Mouse (Mus musculus) midbrain, postnatal 0 days (tissue): ENCODE measurements around the gene Hal. TPM values are rescaled to one million over a fixed set of nuclear protein-coding genes. Genes with fewer than 3 reads are reported as not detected.

ENCODE experiments used
- ATAC-seq: fragments of 200-750 bp; cut with Nextera tagmentation; 2 replicates; pipeline ENCODE4 v1.8.0; 2017; ENCODE audit warnings: moderate number of reproducible peaks, mild to moderate bottlenecking, moderate TSS enrichment, moderate library complexity; ENCODE audit not compliant: low FRiP score
- DNase-seq: peaks from one replicate; pipeline ENCODE4 v3.0.0-alpha.2; 2015; ENCODE audit warnings: low spot score
- H3K27ac ChIP-seq: fragments of 300-500 bp; sonication (generic); 2 replicates; pipeline ENCODE4 v1.5.1; 2014; ENCODE audit warnings: low read depth, mild to moderate bottlenecking, low read length, mixed read lengths
- H3K27me3 ChIP-seq: fragments of 300-500 bp; sonication (generic); 2 replicates; pipeline ENCODE4 v1.6.1; 2014; ENCODE audit warnings: low read length, control low read depth, mixed read lengths; ENCODE audit not compliant: insufficient read depth
- H3K36me3 ChIP-seq: fragments of 300-500 bp; sonication (generic); 2 replicates; pipeline ENCODE4 v1.6.1; 2014; ENCODE audit warnings: low read length, control low read depth, mixed read lengths; ENCODE audit not compliant: insufficient read depth
- H3K4me1 ChIP-seq: fragments of 300-500 bp; sonication (generic); 2 replicates; pipeline ENCODE4 v1.6.1; 2014; ENCODE audit warnings: mild to moderate bottlenecking, control low read depth, antibody characterized with exemption, low read length, mixed read lengths; ENCODE audit not compliant: insufficient read depth
- H3K4me2 ChIP-seq: fragments of 300-500 bp; sonication (generic); 2 replicates; pipeline ENCODE4 v1.6.1; 2014; ENCODE audit warnings: low read depth, mild to moderate bottlenecking, low read length, mixed read lengths; ENCODE audit not compliant: poor library complexity, severe bottlenecking
- H3K4me3 ChIP-seq: fragments of 300-500 bp; sonication (generic); 2 replicates; pipeline ENCODE4 v1.5.1; 2014; ENCODE audit warnings: low read depth, mild to moderate bottlenecking, low read length, moderate library complexity
- H3K9ac ChIP-seq: fragments of 300-500 bp; sonication (generic); replicated peaks from 2 replicates; pipeline ENCODE4 v1.6.1; 2014; ENCODE audit warnings: mild to moderate bottlenecking, low read length, moderate library complexity, mixed read lengths; ENCODE audit not compliant: poor library complexity, severe bottlenecking
- H3K9me3 ChIP-seq: fragments of 300-500 bp; sonication (generic); 2 replicates; pipeline ENCODE4 v1.6.1; 2016; ENCODE audit warnings: low read length, control low read depth
- CTCF ChIP-seq: IDR thresholded peaks from 2 replicates; pipeline ENCODE4 v1.5.1; 2016; ENCODE audit warnings: antibody characterized with exemption, mild to moderate bottlenecking
- WGBS: fragments of 180-500 bp; shearing (Covaris S2); extraction: QIAGEN DNeasy Blood & Tissue Kit; methylation state at CpG from one replicate; pipeline ENCODE4 v1.1.7; 2014; 5-methylcytosine and 5-hydroxymethylcytosine counted together
- polyA plus RNA-seq: library from polyadenylated mRNA; unstranded; fragments of >200 nt; fragmentation: Nextera tagmentation; extraction: Ambion mirVana; gene quantifications from 2 replicates; pipeline ENCODE4 v1.2.1, GENCODE M21; 2015
- total RNA-seq: library from RNA; depleted of rRNA; stranded (reverse); fragments of >200 nt; gene quantifications from 2 replicates; pipeline ENCODE4 v1.2.3, GENCODE M21; 2014

Hal gene
- total and polyA plus RNA-seq, 2 experiments from 2014 or later, result 0.20 to 0.49 TPM

- H3K9ac ChIP-seq, result no peak overlapping the region
- H3K4me3 ChIP-seq, result no peak overlapping the region
- H3K4me1 ChIP-seq, result no peaks in the 10 kb centered on the region
- no peaks in the 10 kb centered on the region for H3K9me3 ChIP-seq
- no peaks in the 10 kb centered on the region for H3K27me3 ChIP-seq
- ATAC-seq (no peak), DNase-seq (no peak)
- H3K27ac ChIP-seq, result no peak overlapping the region
- no peaks in the 10 kb centered on the region for H3K36me3 ChIP-seq
- 92% methylated on average over 4 of the region's 4 CpGs for WGBS
- H3K4me2 ChIP-seq, result no peak overlapping the region
- TF ChIP-seq CTCF, result no peak
Measured at GRCm38 (mm10) chr10:93518186-93518585, 29.6 kb downstream of the Hal start.

- H3K4me2 ChIP-seq, result no peak overlapping the region
- no peaks in the 10 kb centered on the region for H3K9me3 ChIP-seq
- no peaks in the 10 kb centered on the region for H3K27me3 ChIP-seq
- no peak for TF ChIP-seq CTCF
- no peaks in the 10 kb centered on the region for H3K36me3 ChIP-seq
- H3K9ac ChIP-seq, result no peak overlapping the region
- 84% methylated on average over 2 of the region's 2 CpGs for WGBS
- H3K4me1 ChIP-seq, result no peaks in the 10 kb centered on the region
- ATAC-seq (no peak), DNase-seq (no peak)
- no peak overlapping the region for H3K4me3 ChIP-seq
- no peak overlapping the region for H3K27ac ChIP-seq
Measured at GRCm38 (mm10) chr10:93518620-93519019, 30.1 kb downstream of the Hal start.

GRCm38 (mm10) chr10:93519159-93519558, 30.6 kb downstream of the Hal start:
- H3K4me1 ChIP-seq, result no peaks in the 10 kb centered on the region
- H3K9ac ChIP-seq, result no peak overlapping the region
- TF ChIP-seq CTCF, result no peak
- 92% methylated on average over 8 of the region's 8 CpGs for WGBS
- H3K27me3 ChIP-seq, result no peaks in the 10 kb centered on the region
- no peak overlapping the region for H3K4me2 ChIP-seq
- no peak for ATAC-seq
- H3K4me3 ChIP-seq, result no peak overlapping the region
- no peak overlapping the region for H3K27ac ChIP-seq
- H3K36me3 ChIP-seq, result no peaks in the 10 kb centered on the region
- H3K9me3 ChIP-seq, result no peaks in the 10 kb centered on the region
- no peak for DNase-seq

GRCm38 (mm10) chr10:93519756-93520155, 31.2 kb downstream of the Hal start:
- ATAC-seq, result no peak
- H3K4me2 ChIP-seq, result no peak overlapping the region
- TF ChIP-seq CTCF, result no peak
- no peak overlapping the region for H3K4me3 ChIP-seq
- no peaks in the 10 kb centered on the region for H3K27me3 ChIP-seq
- no peak overlapping the region for H3K9ac ChIP-seq
- no peaks in the 10 kb centered on the region for H3K9me3 ChIP-seq
- H3K27ac ChIP-seq, result no peak overlapping the region
- DNase-seq, result no peak
- 88% methylated on average over 5 of the region's 5 CpGs for WGBS
- no peaks in the 10 kb centered on the region for H3K36me3 ChIP-seq
- H3K4me1 ChIP-seq, result no peaks in the 10 kb centered on the region

GRCm38 (mm10) chr10:93520994-93521393, 32.4 kb downstream of the Hal start:
- Histone ChIP-seq H3K4me2 (no peak overlapping the region), H3K27me3 (no peaks in the 10 kb centered on the region), H3K9me3 (no peaks in the 10 kb centered on the region), H3K4me3 (no peak overlapping the region), H3K9ac (no peak overlapping the region), H3K4me1 (no peaks in the 10 kb centered on the region), H3K27ac (no peak overlapping the region), H3K36me3 (no peaks in the 10 kb centered on the region)
- no peak for TF ChIP-seq CTCF
- ATAC-seq, result no peak
- 70% methylated on average over 4 of the region's 4 CpGs for WGBS
- no peak for DNase-seq

GRCm38 (mm10) chr10:93525329-93525728, 36.8 kb downstream of the Hal start:
- Histone ChIP-seq H3K4me3 (no peak overlapping the region), H3K27me3 (no peaks in the 10 kb centered on the region), H3K36me3 (no peaks in the 10 kb centered on the region), H3K4me1 (no peaks in the 10 kb centered on the region), H3K9me3 (no peaks in the 10 kb centered on the region), H3K9ac (no peak overlapping the region), H3K4me2 (no peak overlapping the region), H3K27ac (no peak overlapping the region)
- ATAC-seq (no peak), DNase-seq (no peak)
- no peak for TF ChIP-seq CTCF
- 90% methylated on average over 1 of the region's 1 CpGs for WGBS
